Mouse (Mus musculus): ENCODE data around the gene Mgmt. TPM values are rescaled to one million over a fixed set of nuclear protein-coding genes. Genes with fewer than 3 reads are reported as not detected.

The Mgmt gene
- polyA plus RNA-seq, 1 experiment from 2014 or later = 1.6 TPM

DNA sequence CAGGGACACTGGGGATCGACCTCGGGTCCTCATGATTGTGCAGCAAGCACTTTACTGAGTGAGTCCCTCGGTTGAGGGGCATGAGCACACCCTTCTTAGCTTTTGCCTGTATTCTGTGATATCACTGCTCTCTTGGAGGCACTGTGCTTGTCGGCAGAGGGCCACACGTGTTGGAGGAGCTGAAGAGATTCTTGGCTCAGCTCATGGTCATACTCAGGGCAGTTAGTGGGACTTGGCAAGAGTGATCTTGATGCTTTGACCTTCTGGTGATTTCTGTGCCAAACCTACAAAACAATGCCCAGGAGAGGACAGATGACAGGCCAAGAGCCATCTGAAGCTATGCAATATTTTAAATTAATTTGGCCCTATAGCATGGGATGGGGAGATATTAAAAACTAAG lies 174.4 kb downstream of the Mgmt start:
- H3K79me2 ChIP-seq (ENCODE audit: inconsistent target) = no peaks in the 10 kb centered on the region
- no peak overlapping the region for H3K27ac ChIP-seq
- H3K36me3 ChIP-seq (ENCODE audit: inconsistent target) = no peaks in the 10 kb centered on the region
- 94% methylated on average over 5 of the region's 5 CpGs for WGBS (ENCODE audit: missing documents)
- H3K4me3 ChIP-seq (ENCODE audit: inconsistent target) = no peak overlapping the region

- Histone ChIP-seq H3K36me3 (ENCODE audit: inconsistent target) (no peaks in the 10 kb centered on the region), H3K79me2 (ENCODE audit: inconsistent target) (no peaks in the 10 kb centered on the region), H3K27ac (no peak overlapping the region), H3K4me3 (ENCODE audit: inconsistent target) (no peak overlapping the region)
- WGBS (ENCODE audit: missing documents) = 93% methylated on average over 6 of the region's 6 CpGs
Observed at GRCm38 (mm10) chr7:137069768-137070167, 175.4 kb downstream of the Mgmt start.

DNA sequence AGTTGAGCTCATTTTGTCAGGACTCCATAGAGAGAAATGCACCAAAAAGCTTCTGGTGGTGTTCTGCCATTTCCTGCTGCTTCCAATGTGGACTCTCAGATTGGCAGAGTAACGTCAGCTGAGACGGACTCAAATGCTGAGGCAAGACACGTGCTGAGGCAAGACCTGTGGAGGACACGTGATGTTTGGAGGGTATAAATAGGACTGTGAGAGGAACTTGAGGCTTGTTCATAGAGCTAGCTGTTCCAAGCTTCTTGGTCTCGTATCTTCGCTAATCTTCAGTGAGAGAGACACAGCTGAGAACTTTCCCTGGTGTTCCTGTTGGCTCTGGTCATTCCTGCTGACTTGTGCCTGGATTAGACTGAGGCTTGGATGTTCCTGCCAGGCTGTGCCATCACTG lies 176.9 kb downstream of the Mgmt start:
- WGBS (ENCODE audit: missing documents) = 91% methylated on average over 6 of the region's 6 CpGs
- Histone ChIP-seq H3K4me3 (ENCODE audit: inconsistent target) (no peak overlapping the region), H3K79me2 (ENCODE audit: inconsistent target) (no peaks in the 10 kb centered on the region), H3K27ac (no peak overlapping the region), H3K36me3 (ENCODE audit: inconsistent target) (no peaks in the 10 kb centered on the region)

GRCm38 (mm10) chr7:137073878-137074277 lies 179.5 kb downstream of the Mgmt start:
- Histone ChIP-seq H3K27ac (no peak overlapping the region), H3K36me3 (ENCODE audit: inconsistent target) (no peaks in the 10 kb centered on the region), H3K79me2 (ENCODE audit: inconsistent target) (no peaks in the 10 kb centered on the region), H3K4me3 (ENCODE audit: inconsistent target) (no peak overlapping the region)
- 90% methylated on average over 5 of the region's 5 CpGs for WGBS (ENCODE audit: missing documents)

DNA sequence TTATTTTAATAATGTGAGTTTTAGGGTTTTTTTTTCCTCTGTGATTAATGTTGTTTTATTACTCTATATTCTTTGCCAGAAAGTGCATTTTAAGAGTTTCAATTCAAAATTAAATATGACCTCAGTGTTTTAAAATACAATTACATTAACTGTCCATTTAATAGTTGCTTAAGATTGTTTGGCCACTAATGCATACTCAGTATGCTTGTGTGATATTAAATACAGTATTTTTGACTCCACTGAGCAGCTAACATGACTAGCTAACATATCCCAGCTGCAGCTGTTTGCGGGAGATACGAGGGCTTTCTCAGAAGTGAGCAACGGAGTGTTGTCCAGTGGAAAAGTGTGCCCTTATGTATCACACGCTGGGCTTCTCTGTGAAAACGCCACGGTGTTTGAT lies 179.9 kb downstream of the Mgmt start:
- Histone ChIP-seq H3K79me2 (ENCODE audit: inconsistent target) (no peaks in the 10 kb centered on the region), H3K4me3 (ENCODE audit: inconsistent target) (no peak overlapping the region), H3K36me3 (ENCODE audit: inconsistent target) (no peaks in the 10 kb centered on the region), H3K27ac (no peak overlapping the region)
- 91% methylated on average over 6 of the region's 6 CpGs for WGBS (ENCODE audit: missing documents)

DNA sequence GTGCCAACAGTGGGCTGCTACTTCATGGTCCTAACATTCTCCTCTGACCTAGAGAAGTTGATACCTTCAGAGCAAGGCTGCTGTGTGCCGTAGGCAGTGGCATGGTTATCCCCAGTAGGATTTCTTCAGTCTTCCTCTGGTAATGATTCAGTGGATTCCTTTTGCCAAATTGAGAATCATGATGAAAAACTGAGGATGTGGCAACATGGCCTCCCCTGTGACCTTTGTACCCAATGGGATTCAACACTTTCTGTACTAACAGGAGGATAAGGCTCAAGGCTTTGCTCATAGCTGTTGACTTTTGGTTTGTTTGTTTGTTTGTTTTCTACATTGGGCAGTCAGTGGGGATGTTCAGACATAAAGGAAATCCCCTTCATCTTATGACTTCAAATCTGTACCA lies 180.9 kb downstream of the Mgmt start:
- no peak overlapping the region for H3K27ac ChIP-seq
- no peaks in the 10 kb centered on the region for H3K79me2 ChIP-seq (ENCODE audit: inconsistent target)
- 100% methylated on average over 1 of the region's 1 CpGs for WGBS (ENCODE audit: missing documents)
- no peak overlapping the region for H3K4me3 ChIP-seq (ENCODE audit: inconsistent target)
- no peaks in the 10 kb centered on the region for H3K36me3 ChIP-seq (ENCODE audit: inconsistent target)

DNA sequence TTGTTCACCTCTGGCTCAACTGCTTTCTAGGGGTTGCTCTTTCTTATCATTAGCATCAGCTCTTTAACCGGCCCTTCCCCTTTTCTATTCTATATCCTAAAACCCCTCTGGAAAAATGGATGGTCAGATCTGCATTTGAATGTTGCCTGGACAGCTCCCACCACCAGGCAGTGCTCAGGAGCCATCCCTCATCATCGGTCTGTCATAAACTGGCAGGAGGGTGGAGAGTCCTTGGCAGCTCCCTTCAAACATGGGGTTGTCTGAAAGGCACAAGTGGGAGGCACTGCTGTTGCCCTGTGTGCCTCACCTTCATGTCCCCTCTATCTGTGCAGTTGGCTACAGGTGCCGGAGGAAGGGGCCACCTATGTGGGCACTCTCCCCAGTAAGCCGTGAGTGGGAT lies 185.8 kb downstream of the Mgmt start:
- WGBS (ENCODE audit: missing documents) = 91% methylated on average over 4 of the region's 4 CpGs
- Histone ChIP-seq H3K36me3 (ENCODE audit: inconsistent target) (no peaks in the 10 kb centered on the region), H3K4me3 (ENCODE audit: inconsistent target) (no peak overlapping the region), H3K79me2 (ENCODE audit: inconsistent target) (no peaks in the 10 kb centered on the region), H3K27ac (no peak overlapping the region)

GRCm38 (mm10) chr7:137082171-137082570 lies 187.8 kb downstream of the Mgmt start:
- 93% methylated on average over 6 of the region's 6 CpGs for WGBS (ENCODE audit: missing documents)
- no peaks in the 10 kb centered on the region for H3K36me3 ChIP-seq (ENCODE audit: inconsistent target)
- no peak overlapping the region for H3K4me3 ChIP-seq (ENCODE audit: inconsistent target)
- H3K27ac ChIP-seq = no peak overlapping the region
- no peaks in the 10 kb centered on the region for H3K79me2 ChIP-seq (ENCODE audit: inconsistent target)

DNA sequence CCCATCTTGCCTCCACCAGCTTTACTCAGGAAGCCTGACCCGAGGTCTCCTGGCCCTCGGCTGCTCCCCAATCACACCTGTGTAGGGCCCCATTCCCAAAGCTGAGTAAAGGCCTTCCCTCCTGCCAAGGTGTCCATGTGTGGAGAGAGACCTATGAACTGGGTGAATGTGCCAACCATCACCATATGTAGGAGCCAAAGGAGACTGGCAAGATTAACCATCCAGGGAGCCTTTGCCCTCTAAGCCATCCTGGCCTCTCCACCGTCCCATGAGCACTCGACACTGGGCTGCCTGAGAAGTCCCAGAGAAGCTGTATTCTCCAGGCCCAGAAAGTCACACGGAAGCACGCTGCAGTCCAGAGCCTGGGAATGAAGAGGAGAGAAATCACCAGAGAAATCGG lies 190.2 kb downstream of the Mgmt start:
- H3K27ac ChIP-seq = no peak overlapping the region
- no peak overlapping the region for H3K4me3 ChIP-seq (ENCODE audit: inconsistent target)
- H3K36me3 ChIP-seq (ENCODE audit: inconsistent target) = no peaks in the 10 kb centered on the region
- 92% methylated on average over 7 of the region's 7 CpGs for WGBS (ENCODE audit: missing documents)
- no peaks in the 10 kb centered on the region for H3K79me2 ChIP-seq (ENCODE audit: inconsistent target)

DNA sequence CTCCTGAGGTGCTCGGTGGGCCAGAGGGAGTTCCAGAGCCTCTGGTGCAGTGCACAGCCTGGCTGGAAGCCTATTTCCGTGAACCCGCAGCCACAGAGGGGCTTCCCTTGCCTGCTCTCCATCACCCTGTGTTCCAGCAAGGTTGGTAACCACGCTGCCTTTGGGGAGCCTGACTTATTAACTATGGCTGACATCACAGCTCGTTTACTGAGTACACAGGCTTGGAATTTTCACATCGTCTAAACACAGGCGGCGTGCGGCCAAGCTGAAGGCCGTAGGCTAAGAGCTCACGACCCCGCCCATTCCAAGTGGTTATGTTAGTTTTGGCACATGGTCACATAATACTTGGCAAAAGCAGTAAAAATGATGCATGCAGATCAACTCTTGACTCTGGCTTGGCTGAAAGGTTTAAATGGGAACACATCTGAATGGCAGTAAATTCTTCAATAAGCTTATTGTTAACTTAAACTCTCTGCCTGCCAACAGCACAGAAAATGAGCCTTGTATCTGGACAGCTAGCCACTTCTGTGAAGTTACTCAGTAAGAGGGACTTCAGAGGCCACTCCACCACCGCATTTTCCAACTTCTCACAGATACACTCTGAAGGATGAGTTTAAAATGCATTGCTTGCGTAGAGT lies 191.7 kb downstream of the Mgmt start:
- no peak overlapping the region for H3K4me3 ChIP-seq (ENCODE audit: inconsistent target)
- no peak overlapping the region for H3K27ac ChIP-seq
- 92% methylated on average over 11 of the region's 14 CpGs for WGBS (ENCODE audit: missing documents)
- H3K36me3 ChIP-seq (ENCODE audit: inconsistent target) = no peaks in the 10 kb centered on the region
- H3K79me2 ChIP-seq (ENCODE audit: inconsistent target) = no peaks in the 10 kb centered on the region

GRCm38 (mm10) chr7:137087136-137087535 lies 192.7 kb downstream of the Mgmt start:
- no peak overlapping the region for H3K4me3 ChIP-seq (ENCODE audit: inconsistent target)
- no peaks in the 10 kb centered on the region for H3K36me3 ChIP-seq (ENCODE audit: inconsistent target)
- no peaks in the 10 kb centered on the region for H3K79me2 ChIP-seq (ENCODE audit: inconsistent target)
- 86% methylated on average over 6 of the region's 6 CpGs for WGBS (ENCODE audit: missing documents)
- no peak overlapping the region for H3K27ac ChIP-seq

- no peak overlapping the region for H3K4me3 ChIP-seq (ENCODE audit: inconsistent target)
- no peaks in the 10 kb centered on the region for H3K36me3 ChIP-seq (ENCODE audit: inconsistent target)
- no peak overlapping the region for H3K27ac ChIP-seq
- 85% methylated on average over 6 of the region's 6 CpGs for WGBS (ENCODE audit: missing documents)
- H3K79me2 ChIP-seq (ENCODE audit: inconsistent target) = no peaks in the 10 kb centered on the region
Observed at GRCm38 (mm10) chr7:137088141-137088540, 193.7 kb downstream of the Mgmt start.

DNA sequence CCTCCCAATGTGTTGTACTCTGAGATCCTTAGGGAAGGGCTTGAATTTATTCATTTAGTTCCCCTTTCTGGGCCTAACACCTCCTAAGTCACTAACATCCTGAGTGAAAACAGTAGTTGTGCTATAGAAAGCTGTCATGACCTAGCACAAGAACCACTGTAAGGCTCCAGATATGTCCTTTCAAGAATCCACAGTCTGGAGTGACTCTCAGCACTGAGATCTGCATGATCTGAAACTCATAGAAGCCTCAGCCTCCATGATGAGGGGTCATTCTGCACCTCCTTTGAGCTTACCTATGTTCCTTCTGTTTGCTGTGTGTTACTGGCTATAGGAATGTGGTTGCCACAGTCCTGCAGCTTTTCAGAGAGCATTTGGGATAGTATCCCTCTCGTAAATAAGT lies 200.1 kb downstream of the Mgmt start:
- Histone ChIP-seq H3K36me3 (ENCODE audit: inconsistent target) (no peaks in the 10 kb centered on the region), H3K4me3 (ENCODE audit: inconsistent target) (no peak overlapping the region), H3K79me2 (ENCODE audit: inconsistent target) (no peaks in the 10 kb centered on the region), H3K27ac (no peak overlapping the region)
- 67% methylated on average over 1 of the region's 1 CpGs for WGBS (ENCODE audit: missing documents)

DNA sequence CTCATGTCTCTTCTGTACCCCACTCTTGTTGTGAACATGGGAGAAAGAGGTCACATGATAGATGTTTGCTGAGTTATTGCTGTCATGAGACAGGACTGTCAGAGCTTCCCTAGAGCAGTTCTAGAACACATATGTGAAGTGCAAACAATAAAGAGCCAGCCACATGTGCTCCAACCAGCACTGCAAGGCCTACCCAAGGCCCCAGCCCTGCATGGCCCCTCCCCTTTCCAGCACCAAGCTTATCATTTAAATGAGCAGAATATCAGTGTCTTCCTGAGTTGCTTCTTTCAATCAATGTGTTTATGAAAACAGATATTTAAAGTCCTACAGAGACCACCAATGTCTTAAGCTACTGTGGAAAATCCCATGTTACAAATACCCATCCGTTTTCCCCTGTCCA lies 201.3 kb downstream of the Mgmt start:
- Histone ChIP-seq H3K27ac (no peak overlapping the region), H3K79me2 (ENCODE audit: inconsistent target) (no peaks in the 10 kb centered on the region), H3K4me3 (ENCODE audit: inconsistent target) (no peak overlapping the region), H3K36me3 (ENCODE audit: inconsistent target) (no peaks in the 10 kb centered on the region)
- WGBS (ENCODE audit: missing documents) = 95% methylated on average over 1 of the region's 1 CpGs

DNA sequence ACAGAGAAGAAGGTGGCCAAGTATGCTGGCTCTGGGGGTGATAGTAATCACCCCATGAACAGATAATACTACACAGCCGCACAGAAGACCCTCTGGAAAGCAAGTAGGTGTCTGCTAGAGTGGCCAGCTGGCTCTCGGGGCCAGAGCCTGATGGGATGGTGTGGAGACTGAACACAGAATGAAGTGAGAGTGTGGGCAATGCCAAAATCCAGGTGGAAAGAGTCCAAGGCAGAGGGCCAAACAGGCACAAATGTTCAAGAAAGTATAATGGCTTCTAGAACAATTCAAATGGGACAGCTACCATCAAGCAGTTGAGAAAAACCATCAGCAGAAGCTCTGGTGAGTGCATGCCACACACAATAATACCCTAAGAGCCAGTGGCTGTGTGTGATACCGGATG lies 205.4 kb downstream of the Mgmt start:
- Histone ChIP-seq H3K4me3 (ENCODE audit: inconsistent target) (no peak overlapping the region), H3K36me3 (ENCODE audit: inconsistent target) (no peaks in the 10 kb centered on the region), H3K79me2 (ENCODE audit: inconsistent target) (no peaks in the 10 kb centered on the region), H3K27ac (no peak overlapping the region)
- WGBS (ENCODE audit: missing documents) = 90% methylated on average over 3 of the region's 3 CpGs

- no peak overlapping the region for H3K4me3 ChIP-seq (ENCODE audit: inconsistent target)
- no peaks in the 10 kb centered on the region for H3K36me3 ChIP-seq (ENCODE audit: inconsistent target)
- H3K79me2 ChIP-seq (ENCODE audit: inconsistent target) = no peaks in the 10 kb centered on the region
- 95% methylated on average over 10 of the region's 10 CpGs for WGBS (ENCODE audit: missing documents)
- H3K27ac ChIP-seq = no peak overlapping the region
Observed at GRCm38 (mm10) chr7:137102606-137103195, 208.3 kb downstream of the Mgmt start.

Measured in macrophage (primary cell).